ENCODE assay signal across 15 mouse cellular contexts in genomic region chr16:35404864-35405263, GRCm38 (mm10).
"Had no signal": no experiment of that assay in that cellular context is flagged by ENCODE, and none has a peak within 500 bp of the region (broad histone marks: within the 10 kb centered on the region; RNA-seq: fewer than 3 reads in every experiment).

No protein-coding gene starts in this region.

- H3K4me3 ChIP-seq: kidney, embryonic 15.5 days; midbrain, embryonic 13.5 days; stomach, embryonic 15.5 days had no signal

- H3K9ac ChIP-seq: kidney, embryonic 15.5 days; liver, embryonic 14.5 days; liver, postnatal 0 days; lung, embryonic 14.5 days; midbrain, embryonic 13.5 days; stomach, embryonic 15.5 days had no signal

- DNase-seq: kidney, adult 8-10 months; kidney, postnatal 10 days; kidney, postnatal 36 days; liver, postnatal 0 days; lung, embryonic 14.5 days; right cerebral cortex, postnatal 25 days; spleen, adult 18-20 months; thymus, postnatal 25 days had no signal

- H3K4me1 ChIP-seq: stomach, embryonic 15.5 days had no signal

- H3K27me3 ChIP-seq: kidney, embryonic 15.5 days; midbrain, embryonic 13.5 days; stomach, embryonic 15.5 days had no signal

- H3K27ac ChIP-seq: kidney, embryonic 15.5 days; liver, embryonic 14.5 days; macrophage; midbrain, embryonic 13.5 days; stomach, embryonic 15.5 days had no signal

- H3K9me3 ChIP-seq: kidney, embryonic 15.5 days; midbrain, embryonic 13.5 days; stomach, embryonic 15.5 days had no signal

- H3K36me3 ChIP-seq: stomach, embryonic 15.5 days had no signal

- ATAC-seq: intestine, postnatal 0 days; liver, postnatal 0 days; lung, postnatal 0 days; midbrain, embryonic 13.5 days had no signal
